Mouse (Mus musculus) lung, postnatal 25 days (tissue): ENCODE measurements around the gene Shkbp1.

Source experiments
- DNase-seq: peaks from one replicate; pipeline ENCODE4 v3.0.0; 2022; ENCODE audit warnings: low spot score

The Shkbp1 gene

GRCm38 (mm10) chr7:27333316-27333941 is 22.4 kb downstream of the Shkbp1 start:
- DNase-seq, result no peak

DNA sequence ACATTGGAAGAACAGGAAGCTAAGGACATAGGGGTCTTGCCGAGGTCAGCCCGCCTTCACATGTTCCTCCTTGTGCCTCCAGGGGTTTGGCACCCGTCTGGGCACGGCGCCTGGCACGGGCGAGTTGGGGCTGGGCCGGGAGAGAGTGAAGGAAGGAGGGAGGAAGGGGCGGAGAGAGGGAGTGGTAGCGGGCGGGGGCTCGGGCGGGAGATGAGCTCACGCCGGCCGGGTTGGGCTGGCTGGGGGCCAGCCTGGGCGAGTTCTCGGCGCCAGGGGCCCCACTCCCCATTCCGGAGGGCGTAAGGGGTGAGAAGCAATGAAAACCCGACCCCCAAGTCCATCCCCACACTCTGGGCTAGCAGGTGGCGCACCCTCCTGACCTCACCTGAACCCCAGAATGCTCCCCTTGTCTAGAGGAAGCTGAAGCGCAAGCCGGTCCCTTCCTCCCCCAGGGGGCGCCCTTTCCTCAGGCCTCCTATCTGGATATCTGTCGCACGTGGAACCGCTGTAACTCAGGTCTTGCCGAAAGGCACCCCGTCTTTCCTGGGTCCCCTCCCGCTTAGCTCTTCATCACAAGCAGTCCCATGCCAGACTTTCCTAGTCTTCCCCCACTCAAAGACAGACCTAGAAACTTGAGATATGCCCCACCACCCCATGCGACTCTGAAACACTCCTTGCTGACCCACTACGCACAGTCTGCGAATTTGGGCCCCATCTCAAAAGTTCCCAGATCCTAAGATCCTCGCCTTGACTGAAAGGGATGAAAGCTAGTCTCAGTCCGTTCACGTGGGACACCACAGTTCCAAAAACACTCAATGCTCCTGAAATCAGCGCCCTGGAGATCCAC is 23.2 kb downstream of the Shkbp1 start:
- peak; percentile 92 for DNase-seq

GRCm38 (mm10) chr7:27331854-27332253 is 24.0 kb downstream of the Shkbp1 start:
- no peak for DNase-seq

DNA sequence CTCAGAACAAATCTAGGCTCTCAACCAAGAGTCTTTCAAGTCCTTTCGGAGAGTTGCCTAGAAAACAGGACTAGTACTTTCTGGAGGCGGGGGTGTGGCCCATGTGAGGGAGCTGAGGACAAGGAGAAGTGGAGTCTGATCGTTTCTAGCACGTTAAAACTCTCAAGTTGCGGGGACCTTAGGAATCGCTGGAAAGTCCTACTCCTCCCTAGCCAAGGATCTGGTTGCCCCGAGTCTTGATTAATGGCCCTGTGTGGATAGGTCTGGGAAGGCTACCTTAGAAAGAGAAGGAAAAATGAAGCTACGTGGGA is 24.3 kb downstream of the Shkbp1 start:
- DNase-seq, result peak; percentile 67

GRCm38 (mm10) chr7:27330709-27331540 is 24.9 kb downstream of the Shkbp1 start:
- DNase-seq, result peak; percentile 97

DNA sequence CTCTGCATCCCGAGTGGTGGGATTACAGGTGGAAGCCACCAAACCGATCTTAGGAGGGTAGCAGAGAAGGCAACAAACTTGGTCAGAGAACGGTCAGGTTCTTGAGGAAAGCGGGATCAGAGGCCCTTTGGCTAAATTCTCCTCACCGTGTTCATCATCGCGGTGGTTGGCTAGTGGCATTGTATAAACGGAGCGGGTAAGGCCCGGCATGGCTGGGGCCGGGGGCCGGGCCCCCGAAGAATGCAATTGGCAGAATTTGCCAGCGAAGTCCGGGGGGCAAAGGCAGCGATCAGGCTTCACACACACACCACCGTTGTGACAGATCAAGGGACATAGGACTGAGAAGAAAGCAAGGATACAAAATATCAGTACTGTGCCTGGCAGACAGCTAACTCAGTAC is 25.8 kb downstream of the Shkbp1 start:
- DNase-seq, result no peak

DNA sequence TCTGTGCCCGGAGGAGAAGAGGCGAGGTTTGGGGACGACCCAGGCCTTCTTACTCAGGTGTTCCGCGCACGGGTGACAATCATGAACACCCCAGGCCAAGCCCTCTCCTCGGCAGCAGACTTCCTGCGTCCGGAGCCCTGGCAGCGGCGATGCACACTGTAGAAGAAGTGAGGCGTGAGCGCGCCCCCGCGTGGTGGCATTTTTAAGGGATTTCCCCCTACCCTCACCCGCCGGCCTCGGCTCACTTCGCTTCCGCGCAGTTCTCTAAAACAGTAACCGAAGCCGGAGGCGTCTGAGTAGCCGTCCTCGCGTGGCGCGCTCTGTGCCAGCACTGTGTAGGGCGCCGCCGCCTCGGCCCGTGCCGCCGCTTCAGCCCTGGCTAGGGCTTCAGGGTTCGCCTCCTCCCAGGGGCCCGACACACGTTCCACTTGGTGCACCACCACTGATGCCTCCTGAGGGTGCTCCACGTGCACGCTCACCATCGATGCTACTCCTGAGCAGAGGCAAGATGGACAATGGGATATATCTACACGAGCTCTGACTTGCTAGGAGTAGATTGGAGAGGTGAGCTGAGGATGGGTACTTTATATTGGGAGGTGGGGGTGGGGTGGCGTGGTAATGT is 26.4 kb downstream of the Shkbp1 start:
- peak; percentile 89 for DNase-seq

GRCm38 (mm10) chr7:27328648-27329047 is 27.2 kb downstream of the Shkbp1 start:
- peak; percentile 44 for DNase-seq

GRCm38 (mm10) chr7:27328161-27328560 is 27.7 kb downstream of the Shkbp1 start:
- DNase-seq, result no peak

- DNase-seq, result no peak
These were observed 28.3 kb downstream of the Shkbp1 start for GRCm38 (mm10) chr7:27327500-27327899.

DNA sequence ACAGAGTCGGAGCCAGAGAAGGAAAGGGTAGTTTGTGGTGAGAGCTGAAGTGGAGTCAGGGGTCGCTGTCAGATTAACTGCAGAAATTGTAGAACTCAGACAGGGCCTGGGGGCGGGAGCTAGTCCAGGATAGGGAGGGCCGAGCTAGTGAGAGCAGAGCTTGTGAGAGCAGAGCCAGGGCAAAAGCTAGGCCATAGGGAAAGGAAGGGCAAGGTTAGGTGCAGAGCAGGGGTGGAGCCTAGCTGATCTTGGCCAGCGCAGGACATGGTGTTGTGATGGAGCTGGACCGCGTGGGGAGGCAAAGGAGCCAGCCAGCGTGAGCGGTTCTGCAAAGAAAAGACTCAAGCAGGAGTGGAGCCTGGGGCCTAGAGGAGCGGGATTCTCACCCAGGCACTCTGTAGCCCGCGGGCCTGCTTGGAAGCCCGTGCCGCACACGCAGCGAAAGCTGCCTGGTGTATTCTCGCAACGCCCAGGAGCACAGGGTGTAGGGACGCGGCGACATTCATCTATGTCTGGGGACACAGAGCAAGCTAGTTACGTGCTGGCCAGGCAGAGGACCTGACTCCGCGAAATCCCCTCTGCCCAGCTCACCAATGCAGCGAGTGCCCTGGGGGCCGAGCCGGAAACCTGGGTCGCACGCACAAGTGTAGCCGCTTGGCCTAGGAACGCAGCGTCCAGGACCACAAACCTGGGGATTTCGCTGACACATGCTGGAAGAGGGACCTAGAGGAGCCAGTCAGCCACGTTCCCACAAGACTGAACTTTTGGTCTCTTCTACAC is 29.5 kb downstream of the Shkbp1 start:
- DNase-seq, result peak; percentile 63

DNA sequence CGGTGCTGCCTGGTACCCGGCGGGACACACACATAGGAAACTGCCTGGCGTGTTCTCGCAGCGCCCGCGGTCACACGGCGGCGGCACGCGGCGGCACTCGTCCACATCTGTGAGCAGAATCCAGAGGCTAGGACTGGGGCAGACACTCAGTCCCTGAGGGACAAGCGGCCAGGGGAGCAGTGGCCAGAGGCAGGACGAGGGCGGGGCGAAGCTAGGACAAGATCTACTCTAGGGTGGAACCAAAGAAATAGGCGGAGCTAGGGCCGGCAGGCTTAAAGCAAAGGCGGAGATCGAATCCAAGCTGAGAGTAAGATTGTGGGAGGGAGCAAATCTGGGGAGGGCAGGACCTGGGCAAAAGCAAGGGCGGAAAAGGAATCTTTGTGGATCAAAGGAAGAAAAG is 30.1 kb downstream of the Shkbp1 start:
- peak; percentile 84 for DNase-seq

DNA sequence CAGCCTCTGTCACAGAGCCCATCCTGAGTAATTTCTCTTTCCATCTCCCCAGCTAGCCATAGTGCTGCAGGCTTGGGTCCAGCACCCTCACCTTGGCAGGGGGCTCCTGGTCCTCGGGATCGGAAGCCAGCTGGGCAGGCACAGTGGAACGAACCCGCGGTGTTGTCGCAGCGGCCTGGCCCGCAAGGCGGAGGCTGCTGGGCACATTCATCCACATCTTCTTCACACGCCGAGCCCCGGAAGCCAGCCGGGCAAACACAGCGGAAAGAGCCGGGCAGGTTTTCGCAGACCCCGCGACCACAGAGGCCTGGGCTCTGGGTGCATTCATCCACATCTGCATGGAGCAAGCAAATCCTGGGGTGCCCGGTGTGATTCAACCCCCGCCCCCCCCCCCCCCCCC is 30.9 kb downstream of the Shkbp1 start:
- DNase-seq, result no peak

DNA sequence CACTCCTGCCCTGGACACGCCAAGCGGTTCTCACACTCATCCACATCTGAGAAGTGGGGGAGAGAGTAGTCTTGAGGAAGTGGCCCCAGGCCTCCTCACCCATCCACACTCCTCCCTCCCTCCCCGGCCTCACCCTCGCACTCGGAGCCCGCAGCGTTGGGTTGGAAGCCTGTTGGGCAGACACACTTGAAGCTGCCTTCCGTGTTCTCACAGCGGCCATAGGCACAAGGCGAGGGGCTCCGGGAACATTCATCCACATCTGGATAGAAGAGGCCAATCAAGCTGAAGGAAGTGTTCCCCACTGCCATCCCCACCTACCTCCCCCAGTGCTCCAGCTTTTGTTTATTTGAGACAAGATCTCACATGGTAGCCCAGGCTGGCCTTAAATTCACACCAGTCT is 31.7 kb downstream of the Shkbp1 start:
- DNase-seq, result no peak

DNA sequence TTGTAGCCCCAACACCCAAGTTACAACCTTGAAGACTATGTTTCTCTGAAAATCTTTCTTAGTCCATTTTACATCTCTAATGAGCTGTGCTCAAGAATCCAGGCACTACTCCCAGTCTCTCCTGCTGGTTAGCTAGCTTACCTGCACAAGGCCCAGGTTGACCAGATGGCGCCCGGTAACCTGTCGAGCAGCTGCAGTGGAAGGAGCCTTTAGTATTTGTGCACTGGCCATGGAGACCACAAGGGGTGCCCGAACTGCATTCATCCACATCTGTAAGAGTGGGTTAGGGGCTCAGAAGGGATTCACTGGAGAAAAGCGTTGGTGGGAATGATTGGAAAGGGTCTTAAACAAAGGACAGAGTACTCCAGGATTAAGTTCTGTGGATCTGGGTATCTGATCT is 32.8 kb downstream of the Shkbp1 start:
- DNase-seq, result no peak

GRCm38 (mm10) chr7:27322291-27322690 is 33.5 kb downstream of the Shkbp1 start:
- no peak for DNase-seq

- no peak for DNase-seq
These were observed 36.4 kb downstream of the Shkbp1 start for GRCm38 (mm10) chr7:27319411-27319810.

- DNase-seq, result no peak
These were observed 39.9 kb downstream of the Shkbp1 start for GRCm38 (mm10) chr7:27315958-27316357.

- DNase-seq, result no peak
These were observed 41.4 kb downstream of the Shkbp1 start for GRCm38 (mm10) chr7:27314393-27314792.

DNA sequence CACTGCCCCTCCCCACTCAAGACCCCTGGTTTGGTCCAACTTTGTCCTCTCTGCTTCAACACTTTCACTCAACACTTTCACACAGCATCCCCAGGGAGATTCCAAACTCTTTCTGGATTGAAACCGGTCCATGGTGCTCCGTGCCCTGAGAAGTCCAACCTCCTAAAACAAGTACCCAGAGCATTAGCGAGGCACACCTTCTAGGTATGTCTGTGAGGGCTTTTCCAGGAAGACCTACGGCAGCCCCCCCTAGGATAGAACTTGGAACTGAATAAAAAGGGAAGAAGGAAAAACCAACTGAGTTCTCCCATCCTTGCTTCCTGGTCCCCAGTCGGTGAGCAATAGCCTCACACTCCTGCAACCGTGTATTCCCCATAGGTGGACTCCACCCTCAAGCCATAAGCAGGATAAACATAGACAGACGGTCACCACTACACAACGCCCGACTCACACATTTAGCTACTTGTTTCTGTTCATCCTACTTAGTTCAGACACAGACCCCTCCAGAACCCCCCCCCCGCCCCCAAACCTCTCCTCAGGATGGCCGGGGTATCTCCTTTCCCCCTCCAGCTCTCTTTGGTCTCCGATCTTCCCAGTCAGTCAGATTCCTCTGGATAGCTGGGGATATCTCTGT is 44.1 kb downstream of the Shkbp1 start:
- no peak for DNase-seq

DNA sequence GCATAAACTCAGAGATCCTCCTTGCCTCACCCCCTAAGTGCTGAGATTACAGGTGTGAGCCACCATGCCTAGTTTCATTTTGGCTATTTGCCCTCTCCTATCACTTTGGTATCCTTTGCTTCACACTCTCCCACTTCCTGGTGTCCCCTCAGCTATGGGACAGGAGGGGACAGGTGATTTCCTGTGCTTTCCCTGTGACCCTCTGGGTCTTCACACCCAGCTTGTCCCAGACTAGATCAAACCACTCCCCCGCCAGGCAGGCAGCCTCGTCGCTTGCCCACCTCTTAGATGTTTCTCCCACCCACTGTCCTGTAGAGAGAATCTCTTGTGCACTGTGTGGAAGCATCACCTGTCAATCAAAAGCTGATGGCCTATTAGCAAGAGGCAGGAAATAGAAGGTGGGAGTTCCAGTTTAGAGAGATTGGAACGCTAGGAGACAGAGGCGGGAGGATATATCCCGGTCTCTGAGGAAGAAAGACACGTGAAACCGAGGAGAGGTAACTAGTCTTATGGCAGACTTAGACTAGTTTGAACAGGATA is 44.8 kb downstream of the Shkbp1 start:
- DNase-seq, result no peak
